Mouse (Mus musculus): ENCODE results near the gene Osbpl3.
A peak's percentile ranks its signal among the peaks of the same experiment; 100 is the strongest.

DNA sequence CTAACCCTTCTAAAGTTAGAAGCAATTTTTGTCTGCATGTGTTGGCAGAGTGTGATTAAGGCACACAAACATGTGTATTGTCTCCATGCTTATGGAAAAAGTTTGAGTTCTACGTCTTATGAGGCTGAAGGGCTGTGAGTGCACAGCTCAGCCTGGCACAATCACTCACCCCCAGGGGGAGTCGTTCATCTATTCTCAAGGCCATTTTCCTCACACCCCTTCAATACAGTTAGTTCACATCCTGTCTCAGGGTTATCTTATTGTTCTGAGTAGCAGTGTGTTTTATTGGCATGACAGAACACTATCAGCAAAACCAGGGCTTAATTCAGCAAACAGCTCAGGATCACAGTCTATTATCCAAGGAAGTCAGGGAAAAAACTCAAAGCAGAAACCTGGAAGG, 19.3 kb downstream of the Osbpl3 start:
- TF ChIP-seq CTCF (IDR thresholded peaks at IDR 0.05), result peak; percentile 51
- TF ChIP-seq EP300 (IDR thresholded peaks at IDR 0.05; ENCODE audit: insufficient read depth, low read depth, low read length), result no peak
- TF ChIP-seq POLR2A (IDR thresholded peaks at IDR 0.05; ENCODE audit: insufficient read depth, low read depth, low read length), result no peak
